Mouse (Mus musculus) C2C12 (cell line): Measurements from ENCODE around the gene Hectd4. TPM values are rescaled to one million over a fixed set of nuclear protein-coding genes. Genes with fewer than 3 reads are reported as not detected.
"Not testable (repeated sequence)": the region's sequence is repeated elsewhere in the genome, so short reads cannot be mapped to it uniquely, and the experiment has no call there.

Experiments
- H3K27me3 ChIP-seq: one replicate; pipeline ENCODE4 v1.6.1; 2011; ENCODE audit not compliant: control insufficient read depth, insufficient read depth, insufficient read length
- H3K36me3 ChIP-seq: one replicate; pipeline ENCODE4 v1.6.1; 2011; ENCODE audit not compliant: control insufficient read depth, insufficient read depth
- H3K4me3 ChIP-seq: one replicate; pipeline ENCODE4 v1.5.1; 2011; ENCODE audit warnings: mild to moderate bottlenecking, control low read depth; ENCODE audit not compliant: poor library complexity, insufficient read depth, severe bottlenecking
- H3K79me2 ChIP-seq: one replicate; pipeline ENCODE4 v1.6.1; 2011; ENCODE audit not compliant: control insufficient read depth, insufficient read depth
- H3K79me3 ChIP-seq: one replicate; pipeline ENCODE4 v1.6.1; 2011; ENCODE audit warnings: low read depth, control low read depth
- H3ac ChIP-seq: one replicate; pipeline ENCODE3; 2011; ENCODE audit warnings: low read depth; ENCODE audit not compliant: control insufficient read depth, insufficient read length
- CEBPB ChIP-seq: IDR thresholded peaks from one replicate; pipeline ENCODE4 v1.6.1; 2011; ENCODE audit warnings: low read depth, mild to moderate bottlenecking, control low read depth, moderate library complexity
- CTCF ChIP-seq: IDR thresholded peaks from one replicate; pipeline ENCODE4 v1.5.1; 2011; ENCODE audit not compliant: control insufficient read depth, insufficient read depth, insufficient read length
- FOSL1 ChIP-seq: IDR thresholded peaks from one replicate; pipeline ENCODE4 v1.8.0; 2011; ENCODE audit warnings: mild to moderate bottlenecking, low read length; ENCODE audit not compliant: poor library complexity, insufficient read depth, severe bottlenecking
- MAX ChIP-seq: IDR thresholded peaks from one replicate; pipeline ENCODE4 v1.6.1; 2011; ENCODE audit warnings: mild to moderate bottlenecking, control low read depth
- MYOD1 ChIP-seq: IDR thresholded peaks from one replicate; pipeline ENCODE4 v1.6.1; 2011; ENCODE audit warnings: low read depth; ENCODE audit not compliant: control insufficient read depth, insufficient read length
- MYOG ChIP-seq: IDR thresholded peaks from one replicate; pipeline ENCODE4 v1.6.1; 2011; ENCODE audit not compliant: control insufficient read depth, insufficient read length; ENCODE audit errors: extremely low read depth
- USF1 ChIP-seq: IDR thresholded peaks from one replicate; pipeline ENCODE4 v1.6.1; 2011; ENCODE audit warnings: low read depth, mild to moderate bottlenecking, control low read depth, moderate library complexity
- polyA plus RNA-seq: library from polyadenylated mRNA; unstranded; fragments of >200 nt; fragmentation: generic; extraction: Trizol; gene quantifications from one replicate; pipeline ENCODE4 v1.2.1, GENCODE M21; 2012; ENCODE audit warnings: missing spikeins

Hectd4 gene
- polyA plus RNA-seq, 1 experiment = 5.4 TPM

DNA sequence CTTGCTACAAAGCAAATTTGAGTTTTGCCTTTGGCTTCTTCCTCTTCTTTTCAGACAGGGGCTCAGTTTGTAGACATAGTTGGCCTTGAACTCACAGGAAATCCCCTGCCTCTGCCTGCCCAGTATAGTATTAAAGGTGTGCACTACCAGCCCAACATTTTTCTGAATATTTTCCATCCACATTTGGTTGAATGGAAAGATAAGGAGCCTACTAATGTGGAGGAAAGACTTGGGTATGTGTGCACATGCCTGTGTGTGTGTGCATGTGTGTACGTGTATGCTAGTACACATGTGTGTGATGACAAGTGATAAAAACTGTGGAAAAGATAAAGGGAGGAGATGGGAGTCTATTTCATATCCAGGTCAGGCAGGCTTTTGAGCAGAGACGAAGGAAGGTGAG lies 5.8 kb downstream of the Hectd4 start:
- Histone ChIP-seq H3K79me3 (peaks cover 16% of the 10 kb centered on the region), H3K36me3 (no peaks in the 10 kb centered on the region), H3ac (no peak overlapping the region), H3K4me3 (no peak overlapping the region), H3K27me3 (no peaks in the 10 kb centered on the region), H3K79me2 (peaks cover 84% of the 10 kb centered on the region)
- TF ChIP-seq CTCF (no peak), MYOD1 (no peak), CEBPB (no peak), MAX (no peak), USF1 (no peak), FOSL1 (no peak), MYOG (no peak)

DNA sequence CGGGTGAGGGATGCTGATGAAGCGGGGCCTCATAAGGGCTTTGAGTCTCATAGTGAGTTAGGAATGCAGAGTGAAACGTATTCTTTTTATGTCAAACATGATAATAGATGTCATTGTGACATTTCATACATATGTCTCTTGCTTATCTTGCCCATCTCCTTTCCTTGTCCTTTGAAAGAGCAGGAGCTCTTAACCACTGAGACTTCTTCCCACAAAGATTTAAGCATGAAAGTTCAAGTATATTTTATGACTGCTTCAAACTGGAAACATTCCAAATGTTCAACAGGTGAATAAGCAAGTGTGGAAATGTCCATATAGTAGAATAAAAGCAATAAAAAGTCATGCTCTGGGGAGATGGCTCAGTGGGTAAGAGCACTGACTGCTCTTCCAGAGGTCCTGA lies 6.4 kb downstream of the Hectd4 start:
- H3K4me3 ChIP-seq = no peak overlapping the region
- TF ChIP-seq MAX (no peak), MYOG (no peak), CTCF (no peak)
- H3K36me3 ChIP-seq = no peaks in the 10 kb centered on the region
- H3K79me3 ChIP-seq = peaks cover 16% of the 10 kb centered on the region
- no peaks in the 10 kb centered on the region for H3K27me3 ChIP-seq
- peaks cover 83% of the 10 kb centered on the region for H3K79me2 ChIP-seq
- no peak overlapping the region for H3ac ChIP-seq

DNA sequence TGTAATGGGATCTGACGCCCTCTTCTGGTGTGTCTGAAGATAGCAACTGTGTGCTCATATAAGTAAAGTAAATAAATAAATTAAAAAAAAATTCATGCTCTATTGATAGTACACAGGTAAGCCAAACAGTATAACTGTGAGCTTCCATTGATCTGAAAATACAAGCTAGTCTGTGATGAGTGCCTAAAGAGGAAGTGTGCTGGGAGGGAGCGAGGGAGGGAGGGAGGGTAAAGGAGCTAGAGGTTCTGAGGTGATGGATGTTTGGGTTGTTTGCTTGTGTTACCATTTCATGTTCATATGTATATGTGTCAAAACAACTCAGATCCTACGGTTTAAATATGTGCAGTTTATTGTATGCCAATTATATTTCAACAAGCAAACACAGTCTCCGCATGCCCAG lies 6.8 kb downstream of the Hectd4 start:
- no peaks in the 10 kb centered on the region for H3K27me3 ChIP-seq
- peaks cover 18% of the 10 kb centered on the region for H3K79me3 ChIP-seq
- no peaks in the 10 kb centered on the region for H3K36me3 ChIP-seq
- no peak overlapping the region for H3K4me3 ChIP-seq
- peaks cover 83% of the 10 kb centered on the region for H3K79me2 ChIP-seq
- no peak overlapping the region for H3ac ChIP-seq
- no peak for TF ChIP-seq CTCF
- no peak for TF ChIP-seq CEBPB
- TF ChIP-seq USF1 = no peak
- no peak for TF ChIP-seq MYOG
- TF ChIP-seq MAX = no peak
- TF ChIP-seq MYOD1 = no peak
- TF ChIP-seq FOSL1 = no peak

DNA sequence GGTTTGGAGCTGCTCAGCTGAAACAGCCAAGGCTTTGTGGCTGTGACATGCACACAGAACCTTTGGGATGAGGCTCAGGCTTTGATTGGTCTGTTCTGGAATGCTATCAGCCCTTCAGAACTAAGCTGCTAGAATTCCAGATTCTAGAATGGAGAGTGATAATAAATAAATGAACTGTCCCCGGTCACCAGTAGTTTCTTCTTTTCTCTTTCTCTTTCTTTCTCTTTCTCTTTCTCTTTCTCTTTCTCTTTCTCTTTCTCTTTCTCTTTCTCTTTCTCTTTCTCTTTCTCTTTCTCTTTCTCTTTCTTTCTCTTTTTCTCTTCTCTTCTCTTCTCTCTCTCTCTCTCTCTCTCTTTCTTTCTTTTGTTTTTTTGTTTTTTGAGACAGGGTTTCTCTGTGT lies 7.3 kb downstream of the Hectd4 start:
- peaks cover 19% of the 10 kb centered on the region for H3K79me3 ChIP-seq
- peaks cover 83% of the 10 kb centered on the region for H3K79me2 ChIP-seq
- not testable (repeated sequence) for H3K36me3 ChIP-seq, H3K4me3 ChIP-seq, H3K27me3 ChIP-seq, H3ac ChIP-seq

DNA sequence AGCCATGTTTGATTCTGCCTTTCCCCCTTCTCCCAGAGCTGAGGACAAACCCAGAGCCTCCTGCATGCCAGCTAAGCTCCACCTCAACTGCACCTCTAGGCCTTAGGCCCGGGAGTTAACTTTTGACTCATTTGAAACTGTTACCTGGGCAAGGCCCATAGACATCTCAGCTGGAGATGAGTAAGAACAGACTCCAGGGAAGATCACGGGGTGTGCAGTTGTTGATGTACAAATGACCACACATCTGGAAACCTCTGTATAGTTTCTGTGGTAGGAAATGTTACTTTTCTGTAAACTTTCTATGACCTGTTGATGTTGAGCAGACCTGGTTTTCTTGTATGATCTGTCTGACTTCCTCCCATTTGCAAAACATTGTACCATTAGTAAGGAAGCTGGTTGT lies 9.2 kb downstream of the Hectd4 start:
- H3K79me3 ChIP-seq = peaks cover 24% of the 10 kb centered on the region
- H3ac ChIP-seq = no peak overlapping the region
- TF ChIP-seq MYOG (no peak), USF1 (no peak), CEBPB (no peak), CTCF (no peak), FOSL1 (no peak), MAX (no peak), MYOD1 (no peak)

DNA sequence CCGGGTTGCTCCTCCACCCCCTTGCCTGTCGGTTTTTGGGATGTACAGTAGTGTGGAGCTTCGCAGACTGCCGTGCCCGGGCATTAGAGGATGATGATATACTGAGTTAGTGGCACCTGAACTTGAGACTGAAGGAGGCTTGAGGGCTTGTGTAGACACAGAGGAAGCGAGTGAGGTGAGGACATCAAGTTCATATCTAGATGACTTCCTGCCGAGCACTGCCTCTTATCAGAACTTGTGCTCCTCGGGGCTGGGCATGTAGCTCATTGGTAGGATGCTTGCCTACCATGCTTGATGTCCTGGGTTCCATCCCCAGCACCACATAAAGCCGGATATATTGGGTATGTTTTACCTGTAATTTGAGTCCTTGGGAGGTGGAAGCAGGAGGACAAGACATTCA lies 10.8 kb downstream of the Hectd4 start:
- TF ChIP-seq FOSL1 = no peak
- no peak for TF ChIP-seq CTCF
- TF ChIP-seq USF1 = no peak
- no peak for TF ChIP-seq MYOG
- no peak for TF ChIP-seq MAX
- TF ChIP-seq CEBPB = no peak
- TF ChIP-seq MYOD1 = no peak
- no peaks in the 10 kb centered on the region for H3K27me3 ChIP-seq
- peaks cover 72% of the 10 kb centered on the region for H3K79me2 ChIP-seq
- no peak overlapping the region for H3K4me3 ChIP-seq
- H3K79me3 ChIP-seq = peaks cover 26% of the 10 kb centered on the region
- no peak overlapping the region for H3ac ChIP-seq
- no peaks in the 10 kb centered on the region for H3K36me3 ChIP-seq

More for the DNA sequence above, 9.2 kb downstream of the Hectd4 start:
- Histone ChIP-seq H3K4me3 (no peak overlapping the region), H3K27me3 (no peaks in the 10 kb centered on the region), H3K36me3 (no peaks in the 10 kb centered on the region), H3K79me2 (peaks cover 85% of the 10 kb centered on the region)
